Comparison of ENCODE assay signal across 8 mouse cellular contexts in genomic region chr8:70880126-70880525, GRCm38 (mm10). TPM values are rescaled to one million over a fixed set of nuclear protein-coding genes. Genes with fewer than 3 reads are reported as not detected.
A peak's percentile ranks its signal among the peaks of the same experiment; 100 is the strongest.
DNase-seq lines count a peak whose midpoint lies in the region; ATAC-seq and TF ChIP-seq lines count a peak whose summit lies in the region.

No protein-coding gene starts in this region.

- no peaks in the 10 kb centered on the region for H3K9me3 ChIP-seq in kidney, embryonic 16.5 days (ENCODE audit: low read length)
- no peaks in the 10 kb centered on the region for H3K9me3 ChIP-seq in kidney, embryonic 14.5 days (ENCODE audit: control insufficient read depth, low read length)
- H3K9me3 ChIP-seq in hindbrain, postnatal 0 days (ENCODE audit: low read length), result no peaks in the 10 kb centered on the region

- H3K4me1 ChIP-seq in kidney, embryonic 16.5 days (ENCODE audit: insufficient read depth, low read length), result peaks cover 9% of the 10 kb centered on the region; the same call in 1 of the 2 replicates
- peaks cover 7% of the 10 kb centered on the region for H3K4me1 ChIP-seq in kidney, embryonic 14.5 days (ENCODE audit: control insufficient read depth, insufficient read depth, low read length)
- no peaks in the 10 kb centered on the region for H3K4me1 ChIP-seq in cortical plate, adult 2 months (ENCODE audit: control insufficient read depth, insufficient read depth, low read length)
- H3K4me1 ChIP-seq in hindbrain, postnatal 0 days (ENCODE audit: insufficient read depth, low read length), result peaks cover 4% of the 10 kb centered on the region; the same call in 1 of the 2 replicates

- peak; percentile 80 for DNase-seq in R1 (ENCODE audit: low read depth, low spot score)
- peak; percentile 62 for DNase-seq in hindbrain, postnatal 0 days (ENCODE audit: low spot score)
- DNase-seq in embryo, embryonic 10 days (ENCODE audit: low spot score), result no peak
- DNase-seq in right cerebral cortex, postnatal 4 days, result no peak
- no peak for DNase-seq in urinary bladder, postnatal 25 days (ENCODE audit: low spot score)

- H3K27ac ChIP-seq in kidney, embryonic 16.5 days (ENCODE audit: low read length), result no peak overlapping the region
- no peak overlapping the region for H3K27ac ChIP-seq in kidney, embryonic 14.5 days (ENCODE audit: low read depth, low read length)
- peak overlapping the region; percentile 67; the same call in 1 of the 2 replicates for H3K27ac ChIP-seq in cortical plate, adult 2 months (ENCODE audit: insufficient read depth, low read length)
- H3K27ac ChIP-seq in hindbrain, postnatal 0 days, result 0 out of 2 replicates have a peak overlapping the region, but pooled peaks have one; percentile 42

- 0 out of 2 replicates have a peak overlapping the region, but pooled peaks have one; percentile 27 for H3K9ac ChIP-seq in kidney, embryonic 16.5 days (replicated peaks; ENCODE audit: low read length)
- no peak overlapping the region for H3K9ac ChIP-seq in kidney, embryonic 14.5 days (ENCODE audit: low read depth, low read length)
- no peak overlapping the region for H3K9ac ChIP-seq in hindbrain, postnatal 0 days (replicated peaks; ENCODE audit: low read length)

- TF ChIP-seq POLR2A in cortical plate, adult 2 months (IDR thresholded peaks at IDR 0.05; ENCODE audit: extremely low read depth, insufficient read depth, low read length), result no peak

- H3K4me3 ChIP-seq in kidney, embryonic 16.5 days (ENCODE audit: low read length), result no peak overlapping the region
- H3K4me3 ChIP-seq in kidney, embryonic 14.5 days (ENCODE audit: low read length), result no peak overlapping the region
- no peak overlapping the region for H3K4me3 ChIP-seq in cortical plate, adult 2 months (ENCODE audit: insufficient read depth, low read length)
- no peak overlapping the region for H3K4me3 ChIP-seq in hindbrain, postnatal 0 days (ENCODE audit: low read length)

- TF ChIP-seq CTCF in cortical plate, adult 2 months (IDR thresholded peaks at IDR 0.05; ENCODE audit: extremely low read depth, insufficient read depth, low read length), result no peak
- peak; percentile 42; the same call in 1 of the 2 replicates for TF ChIP-seq CTCF in hindbrain, postnatal 0 days (IDR thresholded peaks at IDR 0.05; ENCODE audit: low read depth)

- no peaks in the 10 kb centered on the region for H3K36me3 ChIP-seq in kidney, embryonic 16.5 days (ENCODE audit: insufficient read depth, low read length)
- no peaks in the 10 kb centered on the region for H3K36me3 ChIP-seq in kidney, embryonic 14.5 days (ENCODE audit: control insufficient read depth, insufficient read depth, low read length)
- no peaks in the 10 kb centered on the region for H3K36me3 ChIP-seq in hindbrain, postnatal 0 days (ENCODE audit: insufficient read depth, low read length)

- WGBS in kidney, embryonic 16.5 days, result 9% methylated on average over 4 of the region's 4 CpGs
- 7% methylated on average over 4 of the region's 4 CpGs for WGBS in kidney, embryonic 14.5 days
- 8% methylated on average over 4 of the region's 4 CpGs for WGBS in hindbrain, postnatal 0 days

- H3K4me2 ChIP-seq in kidney, embryonic 16.5 days (replicated peaks; ENCODE audit: low read depth, low read length), result no peak overlapping the region
- H3K4me2 ChIP-seq in kidney, embryonic 14.5 days (replicated peaks; ENCODE audit: low read depth, low read length), result no peak overlapping the region
- H3K4me2 ChIP-seq in hindbrain, postnatal 0 days (ENCODE audit: low read depth, low read length), result no peak overlapping the region

- H3K27me3 ChIP-seq in kidney, embryonic 16.5 days (ENCODE audit: insufficient read depth, low read length), result no peaks in the 10 kb centered on the region
- no peaks in the 10 kb centered on the region for H3K27me3 ChIP-seq in kidney, embryonic 14.5 days (ENCODE audit: control insufficient read depth, insufficient read depth, low read length)
- no peaks in the 10 kb centered on the region for H3K27me3 ChIP-seq in hindbrain, postnatal 0 days (ENCODE audit: insufficient read depth, low read length)

- ATAC-seq in kidney, embryonic 16.5 days (ENCODE audit: low FRiP score, low TSS enrichment), result peak; percentile 13; the same call in 1 of the 2 replicates
- ATAC-seq in kidney, embryonic 14.5 days (ENCODE audit: low FRiP score, low TSS enrichment), result no peak
- ATAC-seq in hindbrain, postnatal 0 days, result peak; percentile 50

RNA-seq across cellular contexts. Expression of gene Ccdc124, which starts 6.4 kb away (rescaled TPM):
- 114 and 119 TPM in 2 replicates for polyA plus RNA-seq in kidney, embryonic 16.5 days (2015; fragmentation: Nextera tagmentation; extraction: Ambion mirVana)
- polyA plus RNA-seq in kidney, embryonic 14.5 days (2014; fragmentation: Nextera tagmentation; extraction: Ambion mirVana), result 117 and 142 TPM in 2 replicates
- polyA plus RNA-seq in cortical plate, adult 2 months (2012; rRNA removed), result 176 and 182 TPM in 2 replicates
- total RNA-seq in hindbrain, postnatal 0 days (2014; rRNA removed), result 36.0 and 45.1 TPM in 2 replicates
- polyA plus RNA-seq in hindbrain, postnatal 0 days (2015; fragmentation: Nextera tagmentation; extraction: Ambion mirVana), result 145 and 154 TPM in 2 replicates

RNA-seq across cellular contexts. Expression of gene Slc5a5, which starts 12.4 kb away (rescaled TPM):
- 0.22 and 0.28 TPM in 2 replicates for polyA plus RNA-seq in kidney, embryonic 16.5 days (2015; fragmentation: Nextera tagmentation; extraction: Ambion mirVana)
- 0.09 and 0.19 TPM in 2 replicates for polyA plus RNA-seq in kidney, embryonic 14.5 days (2014; fragmentation: Nextera tagmentation; extraction: Ambion mirVana)
- 15.9 and 16.0 TPM in 2 replicates for polyA plus RNA-seq in cortical plate, adult 2 months (2012; rRNA removed)
- total RNA-seq in hindbrain, postnatal 0 days (2014; rRNA removed), result 2.5 and 2.8 TPM in 2 replicates
- 4.2 and 4.3 TPM in 2 replicates for polyA plus RNA-seq in hindbrain, postnatal 0 days (2015; fragmentation: Nextera tagmentation; extraction: Ambion mirVana)

RNA-seq across cellular contexts. Expression of gene Kcnn1, which starts 17.1 kb away (rescaled TPM):
- 2.9 and 4.9 TPM in 2 replicates for polyA plus RNA-seq in kidney, embryonic 16.5 days (2015; fragmentation: Nextera tagmentation; extraction: Ambion mirVana)
- 2.5 and 2.6 TPM in 2 replicates for polyA plus RNA-seq in kidney, embryonic 14.5 days (2014; fragmentation: Nextera tagmentation; extraction: Ambion mirVana)
- 30.2 and 36.0 TPM in 2 replicates for polyA plus RNA-seq in cortical plate, adult 2 months (2012; rRNA removed)
- 29.8 and 33.6 TPM in 2 replicates for total RNA-seq in hindbrain, postnatal 0 days (2014; rRNA removed)
- polyA plus RNA-seq in hindbrain, postnatal 0 days (2015; fragmentation: Nextera tagmentation; extraction: Ambion mirVana), result 7.8 and 10.8 TPM in 2 replicates

RNA-seq across cellular contexts. Expression of gene Rpl18a, which starts 17.1 kb away (rescaled TPM):
- 4,081 and 4,203 TPM in 2 replicates for polyA plus RNA-seq in kidney, embryonic 16.5 days (2015; fragmentation: Nextera tagmentation; extraction: Ambion mirVana)
- polyA plus RNA-seq in kidney, embryonic 14.5 days (2014; fragmentation: Nextera tagmentation; extraction: Ambion mirVana), result 5,375 and 6,285 TPM in 2 replicates
- polyA plus RNA-seq in cortical plate, adult 2 months (2012; rRNA removed), result 1,503 and 1,518 TPM in 2 replicates
- 1,411 and 1,940 TPM in 2 replicates for total RNA-seq in hindbrain, postnatal 0 days (2014; rRNA removed)
- polyA plus RNA-seq in hindbrain, postnatal 0 days (2015; fragmentation: Nextera tagmentation; extraction: Ambion mirVana), result 2,686 and 2,710 TPM in 2 replicates

RNA-seq across cellular contexts. Expression of gene Map1s, which starts 25.6 kb away (rescaled TPM):
- 56.9 and 63.1 TPM in 2 replicates for polyA plus RNA-seq in kidney, embryonic 16.5 days (2015; fragmentation: Nextera tagmentation; extraction: Ambion mirVana)
- polyA plus RNA-seq in kidney, embryonic 14.5 days (2014; fragmentation: Nextera tagmentation; extraction: Ambion mirVana), result 32.1 and 43.4 TPM in 2 replicates
- polyA plus RNA-seq in cortical plate, adult 2 months (2012; rRNA removed), result 62.2 and 62.3 TPM in 2 replicates
- 98.1 and 98.6 TPM in 2 replicates for total RNA-seq in hindbrain, postnatal 0 days (2014; rRNA removed)
- 52.3 and 54.4 TPM in 2 replicates for polyA plus RNA-seq in hindbrain, postnatal 0 days (2015; fragmentation: Nextera tagmentation; extraction: Ambion mirVana)

Comparison
In these comparisons a context has a peak if more than half of its experiments do, and no peak if none do; other contexts are left out.
1. H3K27ac ChIP-seq: peak in cortical plate, adult 2 months (single experiment) and hindbrain, postnatal 0 days (single experiment); none in kidney, embryonic 16.5 days (single experiment) and kidney, embryonic 14.5 days (single experiment).
2. DNase-seq: peak in R1 (single experiment) and hindbrain, postnatal 0 days (single experiment); none in embryo, embryonic 10 days (single experiment), right cerebral cortex, postnatal 4 days (single experiment) and urinary bladder, postnatal 25 days (single experiment).